Mouse (Mus musculus): ENCODE measurements around the gene Mrpl37.

- TF ChIP-seq CTCF (IDR thresholded peaks at IDR 0.05; ENCODE audit: low read depth, low read length), result no peak
- TF ChIP-seq POLR2A (IDR thresholded peaks at IDR 0.05; ENCODE audit: borderline replicate concordance, low read depth, low read length), result no peak
Measured at GRCm38 (mm10) chr4:107006229-107006628, 60.4 kb downstream of the Mrpl37 start.
